Mouse (Mus musculus): ENCODE data around the gene Cacna2d4. TPM values are rescaled to one million over a fixed set of nuclear protein-coding genes. Genes with fewer than 3 reads are reported as not detected.
A peak's percentile ranks its signal among the peaks of the same experiment; 100 is the strongest.

Gene Cacna2d4
- total RNA-seq, 1 experiment: 0.04 TPM

GRCm38 (mm10) chr6:119246082-119246481 lies 9.8 kb downstream of the Cacna2d4 start:
- in situ Hi-C loops (cut with MboI; ENCODE audit: low sequenced_read_pairs in 2 of 2, unreplicated experiment in 2 of 2): no loop called here

GRCm38 (mm10) chr6:119248578-119248977 lies 12.3 kb downstream of the Cacna2d4 start:
- no peak for DNase-seq (ENCODE audit: low read depth, low spot score)
- Histone ChIP-seq H3K36me3 (ENCODE audit: control insufficient read depth, insufficient read depth, low read length, poor library complexity, severe bottlenecking) (no peaks in the 10 kb centered on the region), H3K9me3 (ENCODE audit: control insufficient read depth, insufficient read depth, low read depth, low read length) (no peaks in the 10 kb centered on the region), H3K4me3 (ENCODE audit: insufficient read depth in 1 of 2, low read depth in 1 of 2, low read length in 2 of 2, poor library complexity in 1 of 2, severe bottlenecking in 1 of 2) (no peak overlapping the region), H3K4me1 (ENCODE audit: control insufficient read depth in 2 of 2, insufficient read depth in 2 of 2, low read length in 2 of 2, poor library complexity in 1 of 2) (0 out of 4 replicates have a peak, but pooled peaks cover 0 to 1% of the 10 kb centered on the region in 2 experiments), H3K9ac (ENCODE audit: insufficient read depth, low read depth, low read length, poor library complexity, severe bottlenecking) (no peak overlapping the region), H3K27ac (ENCODE audit: insufficient read depth, low read depth, low read length, poor library complexity, severe bottlenecking) (no peak overlapping the region)
- in situ Hi-C loops (cut with MboI; ENCODE audit: low sequenced_read_pairs in 2 of 2, unreplicated experiment in 2 of 2): no loop called here
- TF ChIP-seq MAFK (IDR thresholded peaks at IDR 0.05; ENCODE audit: insufficient read depth, low read depth, low read length) (no peak), ZC3H11A (IDR thresholded peaks at IDR 0.05; ENCODE audit: borderline replicate concordance, low read depth, low read length) (no peak), HCFC1 (IDR thresholded peaks at IDR 0.05; ENCODE audit: borderline replicate concordance, insufficient read depth, low read length) (no peak), ZNF384 (IDR thresholded peaks at IDR 0.05; ENCODE audit: low read depth, low read length) (no peak), CHD2 (IDR thresholded peaks at IDR 0.05; ENCODE audit: low read depth, low read length) (no peak)

More at GRCm38 (mm10) chr6:119246082-119246481, 9.8 kb downstream of the Cacna2d4 start:
- DNase-seq (ENCODE audit: low read depth, low spot score): no peak
- Histone ChIP-seq H3K9me3 (ENCODE audit: control insufficient read depth, insufficient read depth, low read depth, low read length) (no peaks in the 10 kb centered on the region), H3K4me1 (ENCODE audit: control insufficient read depth in 2 of 2, insufficient read depth in 2 of 2, low read length in 2 of 2, poor library complexity in 1 of 2) (0 out of 4 replicates have a peak, but pooled peaks cover 0 to 1% of the 10 kb centered on the region in 2 experiments), H3K27ac (ENCODE audit: insufficient read depth, low read depth, low read length, poor library complexity, severe bottlenecking) (no peak overlapping the region), H3K36me3 (ENCODE audit: control insufficient read depth, insufficient read depth, low read length, poor library complexity, severe bottlenecking) (no peaks in the 10 kb centered on the region), H3K4me3 (ENCODE audit: insufficient read depth in 1 of 2, low read depth in 1 of 2, low read length in 2 of 2, poor library complexity in 1 of 2, severe bottlenecking in 1 of 2) (no peak overlapping the region), H3K9ac (ENCODE audit: insufficient read depth, low read depth, low read length, poor library complexity, severe bottlenecking) (no peak overlapping the region)
- no peak for TF ChIP-seq HCFC1 (IDR thresholded peaks at IDR 0.05; ENCODE audit: borderline replicate concordance, insufficient read depth, low read length)
- 0 out of 2 replicates have a peak, but pooled peaks have one; percentile 21 for TF ChIP-seq ZC3H11A (IDR thresholded peaks at IDR 0.05; ENCODE audit: borderline replicate concordance, low read depth, low read length)

GRCm38 (mm10) chr6:119249726-119250125 lies 13.4 kb downstream of the Cacna2d4 start:
- H3K4me1 ChIP-seq (ENCODE audit: control insufficient read depth in 2 of 2, insufficient read depth in 2 of 2, low read length in 2 of 2, poor library complexity in 1 of 2): 0 out of 4 replicates have a peak, but pooled peaks cover 0 to 1% of the 10 kb centered on the region in 2 experiments

GRCm38 (mm10) chr6:119251704-119252103 lies 15.4 kb downstream of the Cacna2d4 start:
- no peak overlapping the region for H3K27ac ChIP-seq (ENCODE audit: insufficient read depth, low read depth, low read length, poor library complexity, severe bottlenecking)
- no peaks in the 10 kb centered on the region for H3K36me3 ChIP-seq (ENCODE audit: control insufficient read depth, insufficient read depth, low read length, poor library complexity, severe bottlenecking)
- H3K4me1 ChIP-seq (ENCODE audit: control insufficient read depth in 2 of 2, insufficient read depth in 2 of 2, low read length in 2 of 2, poor library complexity in 1 of 2): 0 out of 4 replicates have a peak, but pooled peaks cover 0 to 1% of the 10 kb centered on the region in 2 experiments
- no peak for DNase-seq (ENCODE audit: low read depth, low spot score)
- H3K9me3 ChIP-seq (ENCODE audit: control insufficient read depth, insufficient read depth, low read depth, low read length): no peaks in the 10 kb centered on the region
- H3K9ac ChIP-seq (ENCODE audit: insufficient read depth, low read depth, low read length, poor library complexity, severe bottlenecking): no peak overlapping the region
- H3K4me3 ChIP-seq (ENCODE audit: insufficient read depth in 1 of 2, low read depth in 1 of 2, low read length in 2 of 2, poor library complexity in 1 of 2, severe bottlenecking in 1 of 2): no peak overlapping the region
- in situ Hi-C loops (cut with MboI; ENCODE audit: low sequenced_read_pairs in 2 of 2, unreplicated experiment in 2 of 2): no loop called here
- TF ChIP-seq ZNF384 (IDR thresholded peaks at IDR 0.05; ENCODE audit: low read depth, low read length) (no peak), CHD2 (IDR thresholded peaks at IDR 0.05; ENCODE audit: low read depth, low read length) (no peak), MAFK (IDR thresholded peaks at IDR 0.05; ENCODE audit: insufficient read depth, low read depth, low read length) (peak; percentile 61; the same call in 1 of the 2 replicates), ZC3H11A (IDR thresholded peaks at IDR 0.05; ENCODE audit: borderline replicate concordance, low read depth, low read length) (no peak)

More at GRCm38 (mm10) chr6:119249726-119250125, 13.4 kb downstream of the Cacna2d4 start:
- Histone ChIP-seq H3K9ac (ENCODE audit: insufficient read depth, low read depth, low read length, poor library complexity, severe bottlenecking) (no peak overlapping the region), H3K36me3 (ENCODE audit: control insufficient read depth, insufficient read depth, low read length, poor library complexity, severe bottlenecking) (no peaks in the 10 kb centered on the region), H3K4me3 (ENCODE audit: insufficient read depth in 1 of 2, low read depth in 1 of 2, low read length in 2 of 2, poor library complexity in 1 of 2, severe bottlenecking in 1 of 2) (no peak overlapping the region), H3K27ac (ENCODE audit: insufficient read depth, low read depth, low read length, poor library complexity, severe bottlenecking) (no peak overlapping the region), H3K9me3 (ENCODE audit: control insufficient read depth, insufficient read depth, low read depth, low read length) (no peaks in the 10 kb centered on the region)
- DNase-seq (ENCODE audit: low read depth, low spot score): no peak
- in situ Hi-C loops (cut with MboI; ENCODE audit: low sequenced_read_pairs in 2 of 2, unreplicated experiment in 2 of 2): no loop called here
- TF ChIP-seq HCFC1 (IDR thresholded peaks at IDR 0.05; ENCODE audit: borderline replicate concordance, insufficient read depth, low read length) (no peak), ZNF384 (IDR thresholded peaks at IDR 0.05; ENCODE audit: low read depth, low read length) (no peak), MAFK (IDR thresholded peaks at IDR 0.05; ENCODE audit: insufficient read depth, low read depth, low read length) (no peak), CHD2 (IDR thresholded peaks at IDR 0.05; ENCODE audit: low read depth, low read length) (no peak), ZC3H11A (IDR thresholded peaks at IDR 0.05; ENCODE audit: borderline replicate concordance, low read depth, low read length) (no peak)

- Histone ChIP-seq H3K4me1 (ENCODE audit: control insufficient read depth in 2 of 2, insufficient read depth in 2 of 2, low read length in 2 of 2, poor library complexity in 1 of 2) (no peaks in the 10 kb centered on the region), H3K9ac (ENCODE audit: insufficient read depth, low read depth, low read length, poor library complexity, severe bottlenecking) (no peak overlapping the region), H3K36me3 (ENCODE audit: control insufficient read depth, insufficient read depth, low read length, poor library complexity, severe bottlenecking) (no peaks in the 10 kb centered on the region), H3K27ac (ENCODE audit: insufficient read depth, low read depth, low read length, poor library complexity, severe bottlenecking) (no peak overlapping the region; the same call in 1 of the 2 replicates), H3K9me3 (ENCODE audit: control insufficient read depth, insufficient read depth, low read depth, low read length) (no peaks in the 10 kb centered on the region), H3K4me3 (ENCODE audit: insufficient read depth in 1 of 2, low read depth in 1 of 2, low read length in 2 of 2, poor library complexity in 1 of 2, severe bottlenecking in 1 of 2) (no peak overlapping the region)
- DNase-seq (ENCODE audit: low read depth, low spot score): no peak
- in situ Hi-C loops (cut with MboI; ENCODE audit: low sequenced_read_pairs in 2 of 2, unreplicated experiment in 2 of 2): no loop called here
- TF ChIP-seq ZNF384 (IDR thresholded peaks at IDR 0.05; ENCODE audit: low read depth, low read length) (no peak), MAFK (IDR thresholded peaks at IDR 0.05; ENCODE audit: insufficient read depth, low read depth, low read length) (no peak), HCFC1 (IDR thresholded peaks at IDR 0.05; ENCODE audit: borderline replicate concordance, insufficient read depth, low read length) (no peak), ZC3H11A (IDR thresholded peaks at IDR 0.05; ENCODE audit: borderline replicate concordance, low read depth, low read length) (no peak)
Measured at GRCm38 (mm10) chr6:119276713-119277112, 40.4 kb downstream of the Cacna2d4 start.

All from ES-E14 (cell line).